Mouse (Mus musculus) midbrain, postnatal 0 days (tissue): ENCODE results near the gene Plcd1. TPM values are rescaled to one million over a fixed set of nuclear protein-coding genes. Genes with fewer than 3 reads are reported as not detected.

Experiments used
- ATAC-seq: fragments of 200-750 bp; cut with Nextera tagmentation; 2 replicates; pipeline ENCODE4 v1.8.0; 2017; ENCODE audit warnings: moderate number of reproducible peaks, mild to moderate bottlenecking, moderate TSS enrichment, moderate library complexity; ENCODE audit not compliant: low FRiP score
- DNase-seq: peaks from one replicate; pipeline ENCODE4 v3.0.0-alpha.2; 2015; ENCODE audit warnings: low spot score
- H3K27ac ChIP-seq: fragments of 300-500 bp; sonication (generic); 2 replicates; pipeline ENCODE4 v1.5.1; 2014; ENCODE audit warnings: low read depth, mild to moderate bottlenecking, low read length, mixed read lengths
- H3K27me3 ChIP-seq: fragments of 300-500 bp; sonication (generic); 2 replicates; pipeline ENCODE4 v1.6.1; 2014; ENCODE audit warnings: low read length, control low read depth, mixed read lengths; ENCODE audit not compliant: insufficient read depth
- H3K36me3 ChIP-seq: fragments of 300-500 bp; sonication (generic); 2 replicates; pipeline ENCODE4 v1.6.1; 2014; ENCODE audit warnings: low read length, control low read depth, mixed read lengths; ENCODE audit not compliant: insufficient read depth
- H3K4me1 ChIP-seq: fragments of 300-500 bp; sonication (generic); 2 replicates; pipeline ENCODE4 v1.6.1; 2014; ENCODE audit warnings: mild to moderate bottlenecking, control low read depth, antibody characterized with exemption, low read length, mixed read lengths; ENCODE audit not compliant: insufficient read depth
- H3K4me2 ChIP-seq: fragments of 300-500 bp; sonication (generic); 2 replicates; pipeline ENCODE4 v1.6.1; 2014; ENCODE audit warnings: low read depth, mild to moderate bottlenecking, low read length, mixed read lengths; ENCODE audit not compliant: poor library complexity, severe bottlenecking
- H3K4me3 ChIP-seq: fragments of 300-500 bp; sonication (generic); 2 replicates; pipeline ENCODE4 v1.5.1; 2014; ENCODE audit warnings: low read depth, mild to moderate bottlenecking, low read length, moderate library complexity
- H3K9ac ChIP-seq: fragments of 300-500 bp; sonication (generic); replicated peaks from 2 replicates; pipeline ENCODE4 v1.6.1; 2014; ENCODE audit warnings: mild to moderate bottlenecking, low read length, moderate library complexity, mixed read lengths; ENCODE audit not compliant: poor library complexity, severe bottlenecking
- H3K9me3 ChIP-seq: fragments of 300-500 bp; sonication (generic); 2 replicates; pipeline ENCODE4 v1.6.1; 2016; ENCODE audit warnings: low read length, control low read depth
- CTCF ChIP-seq: IDR thresholded peaks from 2 replicates; pipeline ENCODE4 v1.5.1; 2016; ENCODE audit warnings: antibody characterized with exemption, mild to moderate bottlenecking
- WGBS: fragments of 180-500 bp; shearing (Covaris S2); extraction: QIAGEN DNeasy Blood & Tissue Kit; methylation state at CpG from one replicate; pipeline ENCODE4 v1.1.7; 2014; 5-methylcytosine and 5-hydroxymethylcytosine counted together
- polyA plus RNA-seq: library from polyadenylated mRNA; unstranded; fragments of >200 nt; fragmentation: Nextera tagmentation; extraction: Ambion mirVana; gene quantifications from 2 replicates; pipeline ENCODE4 v1.2.1, GENCODE M21; 2015
- total RNA-seq: library from RNA; depleted of rRNA; stranded (reverse); fragments of >200 nt; gene quantifications from 2 replicates; pipeline ENCODE4 v1.2.3, GENCODE M21; 2014; rRNA removed

The Plcd1 gene
- total RNA-seq (12.2 and 17.4 TPM in 2 replicates), polyA plus RNA-seq (10.9 and 11.8 TPM in 2 replicates)

DNA sequence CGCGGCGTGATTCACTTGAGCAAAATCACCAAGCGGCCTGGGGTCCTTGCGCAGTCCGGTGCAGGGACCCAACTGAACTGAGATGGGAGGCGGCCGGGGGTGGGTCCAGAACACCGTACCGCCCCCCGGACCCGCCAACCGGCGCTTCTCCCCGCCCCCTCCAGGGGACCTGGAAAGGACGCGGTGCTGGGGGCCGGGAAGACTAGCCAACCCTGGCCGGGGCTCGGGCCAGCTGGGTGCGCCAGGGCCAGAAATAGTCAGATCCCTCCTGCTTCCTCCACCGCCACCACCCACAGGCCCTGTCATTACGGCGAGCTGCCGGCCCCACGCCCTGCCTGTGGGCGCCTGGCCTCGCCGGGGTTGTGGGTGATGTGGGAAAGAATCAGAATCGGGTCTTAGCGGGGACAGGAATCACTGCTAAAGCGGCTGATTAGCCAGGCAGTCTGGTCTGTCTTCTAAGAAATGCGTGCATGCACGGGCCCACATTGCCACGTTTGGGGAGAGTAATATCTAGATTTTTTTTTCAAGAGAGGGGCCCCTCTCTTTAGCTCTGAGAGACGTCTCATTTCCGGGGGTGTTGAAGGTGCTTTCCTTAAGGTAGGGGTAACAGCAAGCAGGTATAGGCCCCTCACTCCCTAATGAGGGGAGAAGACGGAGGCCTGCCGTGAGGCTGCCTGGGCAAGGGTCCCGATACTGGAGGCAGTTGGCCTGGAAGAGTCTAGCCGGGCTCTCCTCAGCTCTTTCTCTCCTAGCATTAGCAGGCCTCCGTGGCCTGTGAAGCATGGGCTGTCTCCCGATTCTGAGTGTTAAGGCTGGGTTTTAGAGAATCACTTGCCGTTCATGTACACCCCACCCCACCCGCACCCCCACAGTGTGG lies at the start of gene Plcd1:
Gene Plcd1, minus strand, starts transcription at position 84 of the 877 bp plus-strand sequence.
- TF ChIP-seq CTCF, result peak; percentile 24; the same call in 1 of the 2 replicates
- no peaks in the 10 kb centered on the region for H3K36me3 ChIP-seq
- WGBS, result 7% methylated on average over 36 of the region's 45 CpGs
- H3K4me1 ChIP-seq, result peaks cover 5% of the 10 kb centered on the region; the same call in 1 of the 2 replicates
- H3K27me3 ChIP-seq, result peaks cover 4% of the 10 kb centered on the region; the same call in 1 of the 2 replicates
- 0 out of 2 replicates have a peak within 1 kb of the TSS, but pooled peaks have one; percentile 32 for H3K27ac ChIP-seq
- peak within 1 kb of the TSS; percentile 53 for H3K4me3 ChIP-seq
- H3K4me2 ChIP-seq, result peak within 1 kb of the TSS; percentile 67
- H3K9ac ChIP-seq, result peak within 1 kb of the TSS; percentile 64
- DNase-seq (peak; percentile 85), ATAC-seq (peak; percentile 84)
- H3K9me3 ChIP-seq, result no peaks in the 10 kb centered on the region

DNA sequence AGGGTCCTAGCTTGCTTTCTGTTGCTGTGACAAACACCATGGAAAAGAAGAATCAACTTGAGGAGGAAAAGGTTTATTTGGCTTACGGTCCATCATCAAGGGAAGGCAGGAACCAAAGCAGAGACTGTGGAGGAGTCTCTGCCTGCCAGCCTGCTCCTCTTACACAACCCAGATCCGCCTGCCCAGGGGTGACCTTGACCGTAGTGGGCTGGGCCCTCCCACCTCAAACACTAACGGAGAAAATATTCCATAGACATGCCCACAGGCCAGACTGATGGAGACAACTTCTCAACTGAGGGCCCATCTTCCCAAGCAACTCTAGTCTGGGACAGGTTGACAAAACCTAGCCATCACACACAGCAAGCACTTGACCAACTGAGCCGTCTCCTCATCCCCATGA lies 48.8 kb upstream of the Plcd1 start:
- Histone ChIP-seq H3K4me1 (no peaks in the 10 kb centered on the region), H3K9me3 (no peaks in the 10 kb centered on the region), H3K36me3 (no peaks in the 10 kb centered on the region), H3K4me3 (no peak overlapping the region), H3K27me3 (no peaks in the 10 kb centered on the region), H3K9ac (no peak overlapping the region), H3K4me2 (no peak overlapping the region), H3K27ac (no peak overlapping the region)
- no peak for TF ChIP-seq CTCF
- ATAC-seq (no peak), DNase-seq (no peak)
- WGBS, result 88% methylated on average over 5 of the region's 5 CpGs

DNA sequence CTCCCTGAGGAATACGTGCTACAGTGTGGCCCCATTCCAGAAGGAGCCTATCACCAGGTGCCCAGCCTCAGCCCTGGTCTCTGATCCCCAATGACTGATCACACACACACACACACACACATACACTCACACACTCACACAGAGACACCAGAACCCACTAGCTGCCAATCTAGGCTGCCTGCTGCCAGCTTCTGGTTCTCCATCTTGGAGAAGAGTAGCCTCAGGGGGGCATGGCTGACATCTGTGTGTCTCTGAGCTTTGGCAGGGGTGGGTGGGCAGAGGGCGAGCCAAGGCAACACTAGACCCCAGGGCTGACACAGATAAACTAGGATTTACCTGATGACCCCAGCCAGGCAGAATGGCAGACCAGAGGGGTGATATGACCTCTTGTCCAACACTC lies 45.5 kb upstream of the Plcd1 start:
- Histone ChIP-seq H3K27me3 (no peaks in the 10 kb centered on the region), H3K4me1 (no peaks in the 10 kb centered on the region)
- 79% methylated on average over 2 of the region's 2 CpGs for WGBS

DNA sequence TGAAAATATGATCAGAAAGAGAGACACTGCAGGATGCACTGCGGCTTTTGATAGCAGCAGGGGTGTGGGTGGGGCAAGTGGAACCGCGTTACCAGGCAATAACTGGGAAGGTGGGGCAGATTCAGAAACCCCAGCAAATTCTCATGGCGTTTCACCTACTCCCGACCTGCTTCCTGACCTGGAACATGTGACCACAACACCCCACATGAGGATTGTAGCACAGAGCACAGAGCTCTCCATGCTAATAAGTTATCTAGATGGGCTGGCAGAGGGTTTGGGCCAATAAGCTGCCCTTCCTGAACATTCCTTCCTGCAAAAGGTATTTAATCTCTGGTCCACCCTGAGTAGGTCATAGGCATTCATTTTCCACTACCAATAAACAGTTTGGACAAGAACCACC lies 37.4 kb upstream of the Plcd1 start:
- Histone ChIP-seq H3K36me3 (no peaks in the 10 kb centered on the region), H3K9me3 (no peaks in the 10 kb centered on the region), H3K27me3 (no peaks in the 10 kb centered on the region), H3K4me1 (no peaks in the 10 kb centered on the region), H3K9ac (no peak overlapping the region), H3K4me2 (no peak overlapping the region), H3K4me3 (no peak overlapping the region), H3K27ac (no peak overlapping the region)
- TF ChIP-seq CTCF, result no peak
- no peak for ATAC-seq
- WGBS, result 67% methylated on average over 5 of the region's 5 CpGs
- DNase-seq, result no peak

More for the DNA sequence above, 45.5 kb upstream of the Plcd1 start:
- no peak overlapping the region for H3K27ac ChIP-seq
- H3K4me2 ChIP-seq, result no peak overlapping the region
- peaks cover 6% of the 10 kb centered on the region; the same call in 1 of the 2 replicates for H3K9me3 ChIP-seq
- no peak overlapping the region for H3K4me3 ChIP-seq
- DNase-seq (no peak), ATAC-seq (no peak)
- no peak overlapping the region for H3K9ac ChIP-seq
- no peak for TF ChIP-seq CTCF
- no peaks in the 10 kb centered on the region for H3K36me3 ChIP-seq

DNA sequence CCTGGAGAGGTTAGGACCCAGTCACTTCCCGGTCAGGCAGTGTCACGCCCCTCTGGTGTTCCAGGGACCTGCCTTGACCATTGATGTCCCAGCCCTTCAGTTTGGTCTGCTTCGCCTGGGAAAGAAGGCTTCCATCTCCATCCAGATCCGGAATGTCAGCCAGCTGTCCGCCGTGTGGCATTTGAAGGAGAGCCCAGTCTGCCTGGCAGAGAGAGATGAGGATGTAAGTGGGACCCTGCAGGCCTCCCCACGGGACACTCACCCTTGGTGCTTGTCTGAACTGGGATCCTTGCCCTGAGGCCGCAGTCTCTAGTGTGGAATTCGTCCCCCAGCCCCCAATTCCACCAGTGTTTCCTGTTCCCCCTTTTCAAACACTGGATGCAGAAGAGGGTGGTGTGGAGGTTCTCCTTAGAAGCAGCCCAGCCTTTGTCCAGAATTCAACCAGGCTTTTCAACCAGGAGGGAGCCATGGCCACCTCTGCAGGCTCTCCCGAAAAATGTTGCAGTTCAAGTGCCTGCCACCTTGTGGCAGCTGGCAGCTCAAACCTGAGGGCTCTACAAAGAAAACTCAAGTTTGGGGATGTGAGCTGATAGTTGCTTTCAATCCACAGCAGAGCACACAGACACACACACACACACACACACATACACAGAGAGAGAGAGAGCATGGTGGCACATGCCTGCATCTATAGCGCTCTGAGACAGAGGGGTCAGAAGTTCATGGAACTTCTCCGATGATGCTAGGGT lies 35.3 kb upstream of the Plcd1 start:
- H3K9me3 ChIP-seq, result no peaks in the 10 kb centered on the region
- no peak overlapping the region for H3K4me3 ChIP-seq
- H3K4me2 ChIP-seq, result no peak overlapping the region
- peak; percentile 63 for TF ChIP-seq CTCF
- H3K27me3 ChIP-seq, result no peaks in the 10 kb centered on the region
- no peaks in the 10 kb centered on the region for H3K36me3 ChIP-seq
- DNase-seq (peak; percentile 25), ATAC-seq (no peak)
- H3K9ac ChIP-seq, result no peak overlapping the region
- WGBS, result 85% methylated on average over 12 of the region's 12 CpGs
- no peaks in the 10 kb centered on the region for H3K4me1 ChIP-seq
- H3K27ac ChIP-seq, result no peak overlapping the region
